Mouse (Mus musculus) kidney, adult 8-10 months (tissue): ENCODE results near the gene Cd63.

Experiments used
- DNase-seq, 2 experiments: peaks; one replicate each; pipeline ENCODE4 v3.0.0; 2022

Cd63 gene

DNA sequence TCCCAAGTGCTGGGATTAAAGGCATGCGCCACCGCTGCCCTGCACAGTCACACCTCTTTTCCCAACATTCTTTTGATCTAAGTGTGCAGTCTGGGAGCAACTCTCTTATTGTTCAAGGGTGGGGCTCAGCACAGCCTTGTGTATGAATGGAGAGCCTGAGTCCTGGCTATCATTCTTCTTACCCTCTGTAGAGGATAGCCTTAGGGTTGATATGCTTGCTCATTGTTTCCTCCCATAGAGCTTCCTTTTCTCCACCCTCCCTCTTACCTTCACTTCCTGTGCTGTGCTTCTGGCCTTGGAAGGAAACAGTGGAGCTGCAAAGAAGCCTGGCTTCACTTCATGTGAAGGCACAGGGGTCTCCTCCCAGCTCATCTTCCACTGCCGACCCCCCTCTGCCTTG is at the start of gene Cd63:
Gene Cd63, plus strand, starts transcription at position 292 of the 400 bp plus-strand sequence.
- DNase-seq = peak in 1 of 2 experiments; percentile 5

DNA sequence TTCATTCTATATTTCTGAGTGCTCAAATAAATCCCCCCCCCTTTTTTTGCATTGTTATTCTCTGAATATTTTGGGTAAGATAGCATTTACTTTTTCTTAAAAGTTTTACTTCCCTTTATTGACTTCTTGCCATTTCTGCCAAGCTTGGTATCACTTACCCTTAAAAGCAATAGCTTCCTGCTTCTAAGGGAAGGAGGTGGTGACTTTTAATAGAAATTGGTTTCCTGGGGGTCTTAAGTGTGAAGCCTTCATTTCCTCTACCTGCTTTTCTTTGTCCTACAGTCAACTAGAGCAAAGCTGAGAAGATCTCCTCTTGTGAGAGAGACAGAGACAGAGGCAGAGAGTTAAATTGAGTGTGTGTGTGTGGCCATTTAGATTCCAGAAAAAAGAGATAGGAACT is 39.6 kb upstream of the Cd63 start:
- no peak for DNase-seq

DNA sequence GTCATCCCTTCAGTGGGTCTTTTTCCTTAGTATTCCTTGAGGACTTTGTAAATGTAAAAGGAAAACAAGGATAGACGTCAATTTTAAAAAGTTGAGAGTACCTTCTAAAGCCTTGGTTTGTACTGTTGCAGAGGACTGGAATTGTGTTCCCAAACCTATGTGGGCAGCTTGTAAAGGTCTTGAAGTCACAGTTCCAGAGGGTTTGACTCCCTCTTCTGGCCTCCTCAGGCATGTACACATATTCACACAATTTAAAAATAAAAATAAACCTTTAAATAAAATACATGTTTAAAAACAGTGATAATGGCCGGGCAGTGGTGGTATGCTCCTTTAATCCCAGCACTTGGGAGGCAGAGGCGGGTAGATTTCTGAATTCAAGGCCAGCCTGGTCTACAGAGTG is 34.7 kb upstream of the Cd63 start:
- DNase-seq = no peak

DNA sequence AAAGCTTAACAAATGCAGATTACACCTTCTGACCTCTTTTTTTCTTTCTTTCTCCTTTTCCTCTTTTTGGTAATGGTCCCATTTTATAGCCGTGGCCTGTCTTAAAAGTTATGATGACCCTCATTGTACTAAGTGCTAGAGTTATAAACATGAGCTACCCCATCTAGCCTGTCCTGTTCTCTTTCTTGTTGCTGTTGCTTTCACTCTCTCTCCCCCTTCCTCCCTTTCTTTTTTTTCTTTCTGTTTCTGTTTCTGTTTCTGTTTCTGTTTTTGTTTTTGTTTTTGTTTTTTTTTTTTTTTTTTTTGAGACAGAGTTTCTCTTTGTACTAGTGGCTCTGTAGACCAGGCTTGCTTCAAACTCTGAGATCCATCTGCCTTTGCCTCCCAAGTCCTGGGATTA is 34.3 kb upstream of the Cd63 start:
- DNase-seq = no peak

DNA sequence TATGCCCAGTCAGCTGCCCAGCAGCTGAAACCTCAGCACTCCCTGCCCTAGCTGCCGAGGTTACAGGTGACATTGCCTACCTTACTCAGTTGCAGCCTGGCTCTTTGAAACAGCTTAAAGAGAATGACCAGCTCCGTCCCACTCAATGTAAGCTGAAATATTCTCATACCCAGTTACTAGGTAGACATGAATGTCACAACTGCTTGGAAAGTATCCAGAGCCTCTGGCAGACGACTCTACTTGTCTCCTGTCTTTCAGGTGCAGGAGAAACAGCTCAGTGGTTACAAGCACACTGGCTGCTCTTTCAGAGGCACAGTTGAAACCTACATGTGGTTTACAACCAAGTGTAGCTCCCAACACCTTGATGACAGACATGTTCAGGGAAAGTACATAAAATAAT is 30.4 kb upstream of the Cd63 start:
- no peak for DNase-seq

DNA sequence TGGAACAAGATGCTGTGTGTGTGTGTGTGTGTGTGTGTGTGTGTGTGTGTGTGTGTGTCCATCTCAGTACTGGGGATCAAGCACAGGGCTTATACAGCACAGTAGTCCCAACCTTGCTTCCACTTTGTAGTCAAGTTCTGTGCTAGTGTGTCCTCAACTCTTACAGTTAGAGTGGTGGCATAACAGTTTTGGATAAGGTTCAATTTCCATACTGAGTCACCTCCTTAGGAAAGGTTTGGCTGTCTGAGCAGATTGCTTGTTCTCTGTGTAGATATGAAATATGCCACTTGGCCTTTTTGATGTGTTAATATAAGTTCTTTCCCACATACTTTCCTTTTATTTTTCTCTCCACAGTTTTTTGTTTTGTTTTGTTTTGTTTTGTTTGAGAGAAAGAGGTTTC is 22.5 kb upstream of the Cd63 start:
- DNase-seq = no peak

DNA sequence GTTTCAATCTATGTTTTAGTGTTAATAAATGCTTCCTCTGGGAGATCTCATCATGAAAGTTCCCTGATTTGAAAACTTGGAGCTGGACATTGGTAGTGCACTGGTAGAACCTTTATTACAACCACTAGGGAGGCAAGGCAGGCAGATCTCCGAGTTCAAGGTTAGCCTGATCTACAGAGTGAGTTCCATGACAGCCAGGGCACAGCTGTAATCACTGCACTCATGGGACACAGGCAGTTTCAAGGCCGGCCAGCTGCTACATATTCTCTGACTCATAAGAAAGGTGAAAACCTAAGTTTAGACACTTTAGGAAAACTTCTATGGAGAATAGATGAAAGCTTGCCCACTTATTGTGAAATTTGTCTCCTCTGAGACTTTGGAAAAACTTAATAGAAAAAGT is 22.0 kb upstream of the Cd63 start:
- DNase-seq = no peak

DNA sequence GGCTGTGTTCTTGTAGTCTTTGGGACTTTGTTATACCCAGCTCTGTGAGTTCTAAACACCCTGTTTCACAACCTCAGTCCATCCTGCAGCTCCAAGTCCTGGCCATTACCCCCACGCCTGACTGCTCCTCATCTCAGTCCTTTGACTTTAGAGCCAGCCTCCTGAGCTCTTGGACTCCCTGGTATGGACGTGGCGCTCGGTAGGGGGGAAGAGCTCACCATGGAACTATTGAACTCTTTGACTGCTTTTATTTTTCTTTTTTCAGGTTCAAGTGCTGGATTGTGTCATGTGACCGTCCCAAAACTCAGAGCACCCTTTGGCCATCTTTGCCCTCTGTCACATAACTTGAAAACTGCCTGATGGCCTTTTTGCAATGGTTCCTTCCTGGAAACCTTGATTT is 18.7 kb upstream of the Cd63 start:
- DNase-seq = peak; percentile 56 to 62

DNA sequence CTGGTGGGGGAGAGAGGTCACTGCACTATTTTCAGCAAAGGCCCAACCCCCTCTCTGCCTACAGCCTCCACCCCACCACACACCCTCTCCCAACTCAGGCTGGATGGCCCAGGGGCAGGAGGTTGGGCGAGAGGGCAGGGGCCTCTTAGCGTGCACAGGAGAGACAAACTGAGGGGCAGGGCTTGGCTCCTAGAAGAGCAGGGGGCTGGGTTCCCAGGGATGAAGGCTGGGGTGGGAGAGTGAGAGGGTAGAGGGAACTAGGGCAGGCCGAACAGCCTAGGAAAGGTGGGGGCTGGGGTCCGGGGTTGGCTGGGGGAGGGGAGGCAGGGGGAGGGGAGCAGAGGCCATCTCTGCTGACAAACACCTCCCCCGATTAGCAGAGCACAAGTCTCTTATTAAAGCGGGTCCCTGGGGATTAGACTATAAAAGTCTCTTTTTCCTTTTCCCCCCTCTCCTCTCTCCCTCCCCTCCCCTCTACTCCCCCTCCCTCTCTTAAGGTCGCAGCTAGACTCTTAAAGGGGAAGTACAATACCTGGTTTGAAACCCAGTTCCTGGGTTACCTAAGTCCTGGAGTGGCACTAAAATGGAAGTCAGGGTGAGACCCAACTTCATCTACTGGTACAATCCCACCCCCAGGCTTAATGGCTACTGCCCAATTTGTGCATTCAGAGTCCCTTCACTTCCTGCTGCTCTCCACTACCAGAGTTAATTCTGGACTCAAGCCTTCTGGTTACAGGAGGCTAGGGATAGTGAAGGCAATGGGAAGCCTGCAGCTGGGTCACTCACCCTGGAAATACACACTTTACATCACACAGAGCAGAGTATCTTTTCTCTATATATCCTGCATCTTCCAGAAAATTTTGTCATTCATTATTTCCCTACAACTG is 11.6 kb upstream of the Cd63 start:
- no peak for DNase-seq

DNA sequence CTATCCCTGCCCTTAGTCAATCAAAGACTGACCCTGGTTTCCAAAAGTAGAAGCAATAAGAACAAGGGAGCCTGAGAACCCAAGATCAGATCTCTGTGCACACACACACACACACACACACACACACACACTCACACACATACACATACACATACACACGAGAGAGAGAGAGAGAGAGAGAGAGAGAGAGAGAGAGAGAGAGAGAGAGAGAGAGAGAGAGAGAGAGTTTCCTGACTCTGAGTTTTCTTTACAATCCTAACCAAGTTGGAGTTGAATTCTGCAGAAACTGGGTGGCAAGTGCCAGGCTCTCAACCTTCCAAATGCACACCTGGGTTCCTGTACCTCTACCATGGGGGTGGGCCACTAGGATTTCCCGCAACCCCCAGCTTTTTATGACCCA is 10.9 kb upstream of the Cd63 start:
- no peak for DNase-seq

DNA sequence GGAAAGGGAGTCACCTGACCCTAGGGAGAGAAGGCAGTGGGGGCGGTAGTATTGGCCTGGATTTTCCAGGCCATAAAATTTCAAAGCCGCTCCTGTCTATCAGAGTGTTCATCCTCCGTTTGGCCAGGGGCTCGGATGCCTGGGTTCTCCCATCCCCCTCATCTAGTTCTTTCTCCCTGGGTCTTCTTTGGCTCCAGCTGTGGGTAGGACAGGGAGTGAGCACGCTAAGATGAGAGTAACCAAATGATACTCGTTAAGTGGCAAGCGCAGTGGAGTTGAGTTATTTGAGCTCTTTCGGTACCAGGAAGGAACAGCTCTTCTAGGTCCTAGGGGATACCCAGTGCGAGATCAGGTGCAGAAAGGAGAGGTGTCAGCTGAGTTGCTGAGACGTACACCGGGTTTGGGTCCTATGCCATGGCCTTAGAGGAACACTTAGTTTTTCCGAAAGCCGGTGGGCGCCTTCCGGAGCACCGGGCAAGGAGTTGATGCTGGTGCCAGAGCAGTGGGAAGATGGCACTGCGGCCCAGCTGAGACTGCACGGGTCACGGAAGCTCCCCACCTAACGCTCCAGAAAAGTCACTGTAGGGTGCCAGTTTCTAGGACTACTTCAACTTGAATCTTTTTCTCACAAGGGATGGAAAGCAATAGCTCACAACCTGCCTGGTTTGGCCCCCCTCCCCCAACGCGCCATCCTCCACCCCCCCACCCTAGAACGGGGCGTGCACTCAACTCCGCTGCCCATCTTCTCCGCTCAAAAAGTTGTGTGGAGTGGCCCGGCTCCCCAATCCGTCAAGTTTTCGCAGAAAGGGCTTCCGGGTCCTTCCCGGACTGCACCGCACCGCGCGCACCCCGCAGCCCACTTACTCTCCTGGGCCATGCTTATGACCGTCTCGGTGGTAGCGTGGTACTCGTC is 10.2 kb upstream of the Cd63 start:
- DNase-seq = no peak

DNA sequence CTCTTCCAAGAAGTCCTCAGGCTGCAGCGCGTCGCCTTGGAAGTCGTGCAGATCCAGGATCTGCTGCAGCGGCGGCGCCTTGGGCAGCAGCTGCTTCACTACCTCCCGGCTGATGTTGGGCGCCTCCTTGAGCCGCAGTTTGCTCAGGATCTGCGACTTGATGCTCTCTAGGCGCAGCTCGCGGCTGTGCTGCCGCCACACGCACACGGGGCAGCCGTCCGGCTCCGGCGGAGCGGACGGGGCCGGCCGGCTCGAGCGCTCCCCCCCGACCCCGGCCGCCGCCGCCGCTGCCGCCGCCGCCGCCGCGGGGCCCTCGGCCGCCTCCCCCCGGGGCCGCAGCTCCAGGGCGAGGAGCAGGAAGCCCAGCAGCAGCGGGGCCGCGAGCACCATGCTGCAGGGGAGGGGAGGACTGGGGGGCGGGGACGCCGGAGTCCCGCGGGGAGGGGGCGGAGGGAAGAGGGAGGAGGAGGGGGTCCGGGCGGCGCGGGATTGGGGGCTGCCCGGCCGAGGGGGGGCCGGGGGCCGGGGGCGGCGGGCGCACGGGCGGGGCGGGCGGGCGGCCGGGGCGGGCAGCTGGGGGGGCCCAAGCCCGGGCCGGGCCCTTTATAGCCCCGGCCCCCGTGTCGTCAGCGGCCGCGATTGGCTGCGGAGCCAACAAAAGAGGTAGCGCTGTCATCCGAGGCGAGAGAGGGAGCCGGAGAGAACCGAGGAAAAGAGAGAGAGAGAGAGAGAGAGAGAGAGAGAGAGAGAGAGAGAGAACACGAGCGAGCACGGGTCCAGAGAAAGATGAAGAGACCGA is 9.3 kb upstream of the Cd63 start, which contains the start of gene Gdf11:
Gene Gdf11, minus strand, starts transcription at position 423 of the 799 bp plus-strand sequence.
- no peak for DNase-seq

DNA sequence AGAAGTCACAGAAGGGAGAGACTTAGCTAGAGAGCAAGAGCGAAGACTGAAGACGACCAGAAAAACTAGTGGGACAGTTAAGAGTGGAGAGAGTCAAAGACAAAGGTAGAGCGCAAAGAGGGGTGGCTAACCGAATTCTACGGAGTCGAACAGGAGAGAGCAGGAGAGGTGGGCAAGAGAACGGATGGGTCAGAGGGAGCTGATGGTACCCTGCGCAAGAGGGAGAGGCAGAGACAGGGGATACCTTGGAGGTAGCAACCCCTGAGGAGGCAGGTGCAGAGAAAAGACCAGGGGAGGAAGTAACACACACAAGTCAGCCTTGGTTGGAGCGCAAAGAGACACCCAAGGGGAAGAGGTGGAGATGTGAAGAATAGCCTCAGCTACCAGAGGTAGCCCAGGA is 8.5 kb upstream of the Cd63 start:
- DNase-seq = no peak

DNA sequence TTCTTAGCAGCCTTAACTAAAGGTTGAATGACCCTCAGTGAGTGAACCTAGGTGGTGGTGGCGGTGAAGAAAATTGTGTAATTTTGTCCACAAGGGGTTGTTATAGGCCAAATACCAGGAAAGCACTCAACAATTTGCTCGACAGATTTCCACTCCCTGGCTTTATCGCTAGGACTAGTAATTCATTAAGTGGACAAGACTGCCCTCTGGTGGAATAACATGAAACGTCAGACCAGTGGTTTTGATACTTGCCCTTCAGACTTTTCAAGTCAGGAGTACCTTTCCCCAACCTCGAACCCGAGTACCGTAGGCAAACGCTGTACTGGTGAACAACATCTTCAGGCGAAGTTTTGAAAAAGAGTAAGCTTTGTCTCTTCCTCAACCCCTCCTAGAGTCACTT is 5.4 kb upstream of the Cd63 start:
- peak; percentile 85 to 89 for DNase-seq

DNA sequence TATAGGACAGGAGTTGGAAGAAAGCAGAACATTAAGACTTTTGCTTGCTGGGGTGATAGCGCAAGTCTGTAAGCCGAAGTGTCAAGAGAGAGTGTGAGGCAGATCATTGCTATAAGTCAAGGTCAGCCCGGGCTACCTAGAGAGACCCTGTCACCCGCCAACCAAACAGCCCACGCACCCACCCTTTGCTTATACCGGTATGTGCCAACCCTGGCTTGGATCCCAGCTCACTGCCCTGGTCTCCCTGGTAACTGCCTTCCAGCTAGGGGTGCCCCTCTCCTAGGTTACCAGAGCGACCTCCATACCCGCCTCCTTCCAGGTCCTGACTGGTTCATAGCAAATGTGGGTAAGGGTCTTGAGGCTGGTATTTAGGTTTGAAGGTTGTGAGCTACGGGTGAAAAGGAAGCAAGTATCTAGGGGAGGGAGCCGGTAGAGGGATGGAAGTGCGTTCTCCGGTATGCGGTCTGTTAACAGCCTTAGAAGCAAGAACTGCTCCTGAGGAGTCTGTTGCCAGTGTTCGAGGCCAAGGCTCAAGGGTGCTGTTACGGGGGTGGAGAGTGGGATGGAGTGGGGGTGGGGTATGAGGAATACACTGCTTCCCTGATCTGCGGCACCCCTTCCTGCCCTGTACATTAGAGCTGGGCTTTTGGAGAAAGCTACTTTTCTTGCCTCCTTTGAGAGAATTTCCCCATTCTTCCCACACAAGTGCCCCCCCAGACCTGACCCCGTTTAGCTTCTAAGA is 4.7 kb upstream of the Cd63 start:
- DNase-seq = peak; percentile 43 to 62

DNA sequence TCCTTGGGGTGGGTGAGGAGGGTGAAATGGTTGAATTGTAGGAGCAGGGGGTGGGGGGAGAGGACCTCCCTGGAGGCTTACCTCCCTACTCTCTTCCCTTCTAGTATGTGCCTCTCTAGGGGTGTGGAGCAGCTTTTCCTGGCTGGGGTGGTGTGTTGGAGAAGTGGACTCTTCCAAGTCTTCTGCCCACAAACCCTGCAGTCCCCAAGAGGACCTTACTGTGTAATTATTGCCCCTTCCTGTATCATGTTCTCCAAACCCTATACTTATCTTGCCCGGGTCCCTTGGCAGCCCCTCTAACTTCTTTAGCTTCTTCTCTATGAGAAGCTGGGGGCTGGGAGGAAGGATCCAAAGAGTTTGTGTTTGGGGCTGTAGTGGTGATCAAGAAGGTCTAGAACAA is 4.0 kb upstream of the Cd63 start:
- no peak for DNase-seq

DNA sequence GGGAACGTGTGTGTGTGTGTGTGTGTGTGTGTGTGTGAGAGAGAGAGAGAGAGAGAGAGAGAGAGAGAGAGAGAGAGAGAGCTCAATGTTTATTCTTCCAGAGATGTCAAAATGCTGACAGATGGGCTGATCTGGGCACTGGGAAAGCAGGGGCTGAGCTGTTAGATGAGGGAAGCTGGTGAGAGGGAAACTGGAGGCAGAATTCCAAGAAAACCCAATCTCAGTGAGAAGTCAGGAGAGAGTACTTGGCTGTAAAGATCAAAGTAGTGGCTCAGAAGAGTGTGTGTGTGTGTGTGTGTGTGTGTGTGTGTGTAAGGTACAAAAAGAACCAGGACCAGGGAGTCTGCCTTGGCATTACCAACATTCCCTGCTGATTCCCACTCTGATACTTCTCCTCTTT is 3.3 kb upstream of the Cd63 start:
- no peak for DNase-seq

DNA sequence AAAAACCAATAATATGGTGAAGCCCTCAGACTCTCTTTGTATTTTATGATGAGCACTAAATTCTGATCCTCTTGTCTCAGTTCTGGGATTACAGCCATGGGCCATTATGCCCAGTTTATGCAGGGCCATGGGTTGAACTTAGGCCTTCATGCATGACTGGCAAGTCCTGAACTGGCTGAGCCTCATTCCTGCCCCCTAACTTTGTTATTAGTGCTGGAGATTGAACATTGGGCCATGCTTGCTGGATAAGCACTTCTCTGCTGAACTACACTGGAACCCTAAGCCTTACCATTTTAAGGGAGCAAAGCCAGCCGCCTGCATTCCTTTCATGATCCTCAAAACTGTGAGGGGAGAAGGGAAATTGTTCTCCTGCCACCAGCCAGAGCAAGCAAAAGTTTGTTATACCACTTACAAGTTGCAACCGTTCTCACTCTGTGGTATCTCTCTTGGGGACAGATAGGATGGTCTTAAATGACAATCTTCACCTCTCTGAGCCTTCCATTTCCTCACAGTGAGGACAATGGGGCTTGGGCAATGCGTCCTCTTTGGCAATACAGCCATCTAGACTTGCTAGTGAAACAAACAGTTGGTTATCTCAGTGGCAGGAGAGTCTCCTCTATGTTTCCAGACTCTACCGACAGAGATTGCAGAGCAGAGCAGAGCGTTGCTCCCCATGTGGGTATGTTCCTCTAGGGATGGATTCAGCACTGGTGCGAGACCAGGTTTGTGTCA is 864 bp upstream of the Cd63 start:
- DNase-seq = peak; percentile 81 to 89

DNA sequence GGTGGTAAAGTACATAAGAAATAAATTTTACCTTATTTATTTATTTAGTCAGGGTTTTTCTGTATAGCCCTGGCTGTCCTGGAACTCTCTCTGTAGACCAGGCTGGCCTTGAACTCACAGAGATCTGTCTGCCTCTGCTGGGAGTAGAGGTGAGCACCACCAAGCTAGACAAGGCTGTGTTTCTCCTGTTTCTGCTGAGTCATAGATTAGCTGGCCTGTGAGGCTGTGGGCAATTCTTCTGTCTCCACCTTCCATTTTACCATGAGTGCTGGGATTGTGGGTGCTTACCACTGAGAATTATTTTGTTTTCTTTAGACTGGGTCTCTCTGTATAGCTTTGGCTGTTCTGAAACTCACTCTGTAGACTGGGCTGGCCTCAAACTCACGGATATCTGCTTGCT is 620 bp downstream of the Cd63 start:
- DNase-seq = no peak

DNA sequence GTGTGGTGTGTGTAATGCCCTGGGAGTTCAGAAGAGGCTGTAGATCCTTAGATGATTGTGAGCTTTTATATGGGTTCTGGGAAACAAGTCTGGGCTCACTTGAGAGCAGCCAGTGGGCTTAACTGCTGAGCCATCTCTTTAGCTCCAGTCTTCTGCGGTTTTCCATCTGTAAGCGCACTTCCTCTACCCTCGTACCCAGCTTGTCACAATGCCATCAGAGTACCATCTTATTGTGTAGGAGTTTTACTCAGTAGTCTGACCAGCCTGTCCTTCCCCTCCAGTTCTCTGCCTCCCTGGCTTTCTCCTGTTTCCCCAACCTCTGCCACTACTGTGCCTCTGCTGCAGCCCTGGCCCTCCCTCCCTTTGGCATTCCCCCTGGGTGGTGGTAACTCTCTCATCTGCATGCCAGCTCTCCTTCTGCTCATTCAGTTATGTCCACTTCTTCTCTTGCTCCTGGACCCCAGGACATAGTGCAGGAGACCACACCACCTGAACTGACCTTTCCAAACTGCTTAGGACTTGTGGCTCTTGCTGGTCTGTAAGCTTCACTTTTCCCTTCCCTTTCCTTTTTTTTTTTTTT is 1.7 kb downstream of the Cd63 start:
- DNase-seq = peak in 1 of 2 experiments; percentile 52

DNA sequence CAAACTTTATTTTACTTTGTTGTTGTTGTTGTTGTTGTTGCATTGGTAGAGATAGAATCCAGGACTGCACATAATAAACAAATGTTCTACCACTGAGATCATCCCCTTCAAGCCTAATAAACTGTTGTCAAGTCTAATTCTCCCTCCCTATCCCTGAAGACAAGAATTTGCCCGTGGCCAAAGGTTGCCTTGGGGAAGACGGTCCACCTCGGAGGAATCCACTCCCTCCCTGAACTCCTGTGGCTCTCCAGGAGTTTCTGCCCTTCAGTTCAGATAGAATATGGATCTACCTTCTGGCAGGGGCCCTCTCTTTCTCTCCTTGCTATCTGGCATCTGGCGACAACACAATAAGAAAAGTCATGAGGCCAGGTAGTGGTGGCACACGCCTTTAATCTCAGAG is 4.0 kb downstream of the Cd63 start:
- DNase-seq = peak; percentile 65 to 74
